Mouse (Mus musculus) heart, embryonic 14.5 days (tissue): ENCODE measurements around the gene Zfp995. TPM values are rescaled to one million over a fixed set of nuclear protein-coding genes. Genes with fewer than 3 reads are reported as not detected.
"Not testable (repeated sequence)": the region's sequence is repeated elsewhere in the genome, so short reads cannot be mapped to it uniquely, and the experiment has no call there.

ENCODE experiments used
- ATAC-seq: fragments of 200-750 bp; cut with Nextera tagmentation; 2 replicates; pipeline ENCODE4 v1.8.0; 2017; ENCODE audit warnings: low read depth, moderate TSS enrichment; ENCODE audit not compliant: insufficient number of reproducible peaks, insufficient read depth, low FRiP score
- H3K27ac ChIP-seq, 2 experiments: fragments of 200-500 bp in 1 of 2; fragments of 300-500 bp in 1 of 2; sonication (generic) in 1 of 2; replicated peaks in 1 of 2; 2 replicates each; pipeline ENCODE4 v1.5.1; 2012 to 2014; ENCODE audit warnings: low read depth in 2 of 2, low read length in 2 of 2, control low read depth in 1 of 2, mild to moderate bottlenecking in 1 of 2, mixed read lengths in 1 of 2; ENCODE audit not compliant: control insufficient read depth in 1 of 2, insufficient read depth in 1 of 2
- H3K27me3 ChIP-seq: fragments of 300-500 bp; sonication (generic); 2 replicates; pipeline ENCODE4 v1.6.1; 2014; ENCODE audit warnings: mild to moderate bottlenecking, low read length, control low read depth; ENCODE audit not compliant: control insufficient read depth, insufficient read depth
- H3K36me3 ChIP-seq: fragments of 300-500 bp; sonication (generic); 2 replicates; pipeline ENCODE4 v1.6.1; 2014; ENCODE audit warnings: mild to moderate bottlenecking, control low read depth, low read length, mixed read lengths; ENCODE audit not compliant: control insufficient read depth, insufficient read depth
- H3K4me1 ChIP-seq, 2 experiments: fragments of 200-500 bp in 1 of 2; fragments of 300-500 bp in 1 of 2; sonication (generic) in 1 of 2; 2 replicates each; pipeline ENCODE4 v1.6.1; 2012 to 2014; ENCODE audit warnings: low read length in 2 of 2, control low read depth in 1 of 2, mixed read lengths in 1 of 2; ENCODE audit not compliant: control insufficient read depth in 2 of 2, insufficient read depth in 2 of 2
- H3K4me2 ChIP-seq: fragments of 300-500 bp; sonication (generic); 2 replicates; pipeline ENCODE4 v1.6.1; 2014; ENCODE audit warnings: mild to moderate bottlenecking, low read length
- H3K4me3 ChIP-seq, 2 experiments: fragments of 200-500 bp in 1 of 2; fragments of 300-500 bp in 1 of 2; sonication (generic) in 1 of 2; 2 replicates each; pipeline ENCODE4 v1.5.1; 2012 to 2014; ENCODE audit warnings: low read length in 2 of 2, mild to moderate bottlenecking in 2 of 2, control low read depth in 1 of 2, low read depth in 1 of 2, moderate library complexity in 1 of 2; ENCODE audit not compliant: control insufficient read depth in 1 of 2, insufficient read depth in 1 of 2
- H3K9ac ChIP-seq: fragments of 300-500 bp; sonication (generic); 2 replicates; pipeline ENCODE4 v1.6.1; 2014; ENCODE audit warnings: mild to moderate bottlenecking, low read length
- H3K9me3 ChIP-seq: fragments of 300-500 bp; sonication (generic); 2 replicates; pipeline ENCODE4 v1.6.1; 2016; ENCODE audit warnings: low read length, control low read depth; ENCODE audit not compliant: control insufficient read depth
- WGBS: fragments of 180-500 bp; shearing (Covaris S2); extraction: QIAGEN DNeasy Blood & Tissue Kit; methylation state at CpG from one replicate; pipeline ENCODE4 v1.1.7; 2014; 5-methylcytosine and 5-hydroxymethylcytosine counted together
- polyA plus RNA-seq: library from polyadenylated mRNA; unstranded; fragments of >200 nt; fragmentation: Nextera tagmentation; extraction: Ambion mirVana; gene quantifications from 2 replicates; pipeline ENCODE4 v1.2.1, GENCODE M21; 2014

Gene Zfp995
- 4.1 and 4.9 TPM in 2 replicates for polyA plus RNA-seq

DNA sequence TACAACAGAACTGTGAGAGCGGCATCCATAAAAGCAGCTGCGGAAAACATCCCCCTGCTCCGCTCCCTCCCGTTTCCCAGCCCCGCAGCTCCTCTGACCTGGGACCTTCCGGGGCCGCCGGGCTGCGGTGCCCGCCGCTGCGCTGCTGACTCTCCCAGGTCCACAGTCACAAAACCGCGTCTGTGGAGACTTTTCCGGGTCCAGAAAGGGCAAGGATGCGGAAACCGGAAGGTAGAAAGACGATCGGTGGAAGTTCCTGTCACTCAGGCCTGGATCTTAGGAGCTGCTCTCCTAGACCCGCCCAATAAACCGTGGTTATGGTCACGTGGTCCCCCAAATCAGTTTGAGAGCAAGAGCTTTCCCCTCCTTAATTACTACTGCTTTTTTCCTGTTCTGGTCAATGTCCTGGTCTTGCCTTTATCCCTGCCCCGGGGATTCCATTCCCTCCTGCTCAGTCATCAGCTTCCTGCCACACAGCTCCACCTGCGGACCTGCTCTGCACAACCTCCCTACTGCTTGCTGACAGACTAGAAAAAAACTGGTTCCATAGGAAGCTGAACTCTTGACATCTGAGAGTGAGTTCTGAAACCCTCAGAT, at the start of gene Zfp995:
Gene Zfp995 (minus strand): TSS at position 471 of the 597 bp plus-strand sequence.
- WGBS = under 1% methylated on average over 24 of the region's 24 CpGs
- Histone ChIP-seq H3K4me2 (peak within 1 kb of the TSS; percentile 72), H3K27ac (peak within 1 kb of the TSS in 1 of 2 experiments; percentile 49; a peak in 1 of 4 replicates), H3K4me3 (peak within 1 kb of the TSS; percentile 64 to 90), H3K9ac (peak within 1 kb of the TSS; percentile 72)
- H3K9me3 ChIP-seq, H3K36me3 ChIP-seq, H3K4me1 ChIP-seq, H3K27me3 ChIP-seq: not testable (repeated sequence)
- ATAC-seq = peak; percentile 91

DNA sequence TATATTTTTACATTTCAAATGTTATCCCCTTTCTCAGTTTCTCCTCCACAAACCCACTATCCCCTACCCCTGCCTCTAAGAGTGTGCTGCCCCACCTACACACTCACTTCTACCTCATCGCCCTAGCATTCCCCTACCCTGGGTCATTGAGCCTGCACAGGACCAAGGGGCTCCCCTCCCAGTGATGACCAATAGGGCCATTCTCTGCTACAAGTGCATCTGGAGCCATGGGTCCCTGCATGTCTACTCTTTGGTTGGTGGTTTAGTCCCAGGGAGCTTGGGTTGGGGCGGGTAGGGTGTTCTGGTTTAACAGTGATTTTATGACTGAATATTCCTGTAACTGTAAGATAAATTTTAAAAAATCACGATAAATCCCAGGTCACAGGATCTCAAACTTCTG, 687 bp downstream of the Zfp995 start:
- WGBS = 5% methylated on average over 3 of the region's 3 CpGs
- Histone ChIP-seq H3K36me3 (no peaks in the 10 kb centered on the region), H3K27ac (peak overlapping the region in 1 of 2 experiments; percentile 49; a peak in 1 of 4 replicates), H3K4me2 (peak overlapping the region; percentile 72), H3K9ac (peak overlapping the region; percentile 72), H3K4me1 (no peaks in the 10 kb centered on the region; a peak in 1 of 4 replicates), H3K27me3 (no peaks in the 10 kb centered on the region), H3K9me3 (no peaks in the 10 kb centered on the region), H3K4me3 (peak overlapping the region; percentile 64 to 90)
- ATAC-seq = no peak

DNA sequence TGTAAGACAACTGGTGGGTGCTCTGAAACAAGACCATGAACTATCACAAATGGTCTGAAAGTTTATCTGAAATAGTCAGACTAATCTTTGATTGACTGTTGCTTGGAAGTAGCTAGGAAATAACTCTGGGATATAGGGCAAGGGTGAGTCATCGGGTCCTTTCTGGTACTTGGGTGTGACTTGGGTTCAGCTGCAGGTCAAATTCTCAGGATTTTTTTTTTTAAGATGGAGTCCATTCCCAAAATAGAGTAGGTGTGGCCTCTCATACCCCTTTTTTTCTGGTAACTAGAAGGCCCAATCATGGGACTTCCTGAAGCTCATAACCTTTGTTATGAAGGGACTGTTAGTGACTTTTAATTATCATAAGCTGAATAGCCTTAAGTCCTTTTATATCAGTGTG, 38.5 kb downstream of the Zfp995 start:
- Histone ChIP-seq H3K4me2 (no peak overlapping the region), H3K4me3 (no peak overlapping the region), H3K9me3 (0 out of 2 replicates have a peak, but pooled peaks cover 4% of the 10 kb centered on the region), H3K27me3 (no peaks in the 10 kb centered on the region), H3K9ac (no peak overlapping the region), H3K36me3 (no peaks in the 10 kb centered on the region), H3K4me1 (no peaks in the 10 kb centered on the region), H3K27ac (no peak overlapping the region)
- ATAC-seq = no peak
- 59% methylated on average over 1 of the region's 1 CpGs for WGBS

DNA sequence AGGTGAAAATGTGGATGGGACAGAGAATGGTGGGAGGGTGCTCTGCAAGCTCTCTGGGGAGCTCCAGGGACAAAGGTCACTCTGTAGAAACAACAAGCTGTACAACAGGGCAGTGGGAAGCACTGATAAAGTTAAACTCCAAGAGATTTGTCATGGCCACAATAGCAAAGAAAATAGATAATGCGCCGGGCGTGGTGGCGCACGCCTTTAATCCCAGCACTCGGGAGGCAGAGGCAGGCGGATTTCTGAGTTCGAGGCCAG, 63.5 kb downstream of the Zfp995 start:
- H3K36me3 ChIP-seq, H3K27me3 ChIP-seq, H3K4me1 ChIP-seq, H3K9ac ChIP-seq, H3K4me3 ChIP-seq, H3K9me3 ChIP-seq, H3K4me2 ChIP-seq, ATAC-seq: not testable (repeated sequence)
- H3K27ac ChIP-seq = 0 out of 4 replicates have a peak overlapping the region, but pooled peaks of 1 of the 2 experiments have one; percentile 71
- WGBS = 83% methylated on average over 6 of the region's 8 CpGs

DNA sequence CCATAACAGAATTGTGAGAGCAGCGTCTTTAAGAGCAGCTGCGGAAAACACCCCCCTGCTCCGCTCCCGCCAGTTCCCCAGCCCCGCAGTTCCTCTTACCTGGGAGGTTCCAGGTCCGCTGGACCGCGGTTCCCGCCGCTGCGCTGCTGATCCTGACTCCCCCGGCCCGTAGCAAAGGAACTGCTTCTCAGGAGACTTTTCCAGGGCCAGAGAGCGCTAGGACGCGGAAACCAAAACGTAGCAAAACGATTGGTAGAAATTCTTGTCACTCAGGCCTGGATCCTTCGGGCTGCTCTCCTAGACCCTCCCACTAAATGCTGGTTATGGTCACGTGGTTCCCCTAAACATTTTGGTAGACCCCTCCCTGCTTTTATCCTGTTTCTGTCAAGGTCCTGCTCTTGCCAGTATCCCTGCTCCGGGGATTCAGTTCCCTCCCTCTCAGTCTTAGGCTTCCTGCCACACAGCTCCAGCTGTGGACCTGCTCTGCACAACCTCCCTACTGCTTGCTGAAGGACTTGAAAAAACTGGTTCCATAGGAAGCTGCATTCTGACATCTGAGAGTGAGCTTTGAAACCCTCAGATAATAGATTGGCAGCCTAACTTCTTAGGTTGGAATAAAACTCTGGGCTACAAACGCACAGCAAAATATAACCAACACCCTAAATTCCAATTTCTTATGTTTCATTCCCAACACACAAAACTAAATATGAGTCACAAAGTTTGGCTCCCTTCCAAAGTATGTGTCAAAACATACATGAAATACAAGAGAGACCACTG, 64.0 kb downstream of the Zfp995 start, which contains the start of gene Zfp820:
Gene Zfp820 (minus strand): TSS at position 228 of the 777 bp plus-strand sequence.
- Histone ChIP-seq H3K27ac (peak within 1 kb of the TSS; percentile 59 to 71), H3K9me3 (no peaks in the 10 kb centered on the region), H3K4me3 (peak within 1 kb of the TSS; percentile 78 to 81), H3K4me2 (peak within 1 kb of the TSS; percentile 69), H3K9ac (peak within 1 kb of the TSS; percentile 86), H3K36me3 (no peaks in the 10 kb centered on the region), H3K4me1 (peaks cover 0 to 3% of the 10 kb centered on the region in 2 experiments; a peak in 1 of 4 replicates), H3K27me3 (no peaks in the 10 kb centered on the region)
- 2% methylated on average over 22 of the region's 22 CpGs for WGBS
- ATAC-seq = peak; percentile 97

DNA sequence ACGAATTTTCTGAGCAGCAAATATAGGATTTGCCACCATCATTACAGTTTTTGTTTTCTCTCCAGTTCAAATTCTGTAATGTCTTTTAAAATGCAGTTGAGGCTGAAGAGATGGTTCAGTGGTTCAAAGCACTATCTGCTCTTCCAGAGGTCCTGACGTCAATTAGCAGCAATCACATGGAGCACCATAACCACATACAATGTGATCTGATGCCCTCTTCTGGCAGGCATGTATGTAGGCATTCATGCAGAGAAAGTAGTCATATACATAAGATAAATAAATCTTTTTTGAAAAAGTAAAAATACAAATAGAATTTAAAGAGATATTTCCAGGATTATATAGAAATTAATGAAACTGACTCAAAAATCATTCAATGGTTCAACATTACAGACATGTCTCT, 71.2 kb downstream of the Zfp995 start:
- Histone ChIP-seq H3K4me1 (no peaks in the 10 kb centered on the region), H3K27me3 (no peaks in the 10 kb centered on the region), H3K4me2 (no peak overlapping the region), H3K4me3 (no peak overlapping the region), H3K27ac (no peak overlapping the region), H3K9me3 (no peaks in the 10 kb centered on the region), H3K36me3 (peaks cover 6% of the 10 kb centered on the region; the same call in 1 of the 2 replicates), H3K9ac (no peak overlapping the region)
- no peak for ATAC-seq
- 54% methylated on average over 2 of the region's 2 CpGs for whole genome bisulfite sequencing
